ENCODE assay signal across 8 mouse cellular contexts in the genomic region with DNA sequence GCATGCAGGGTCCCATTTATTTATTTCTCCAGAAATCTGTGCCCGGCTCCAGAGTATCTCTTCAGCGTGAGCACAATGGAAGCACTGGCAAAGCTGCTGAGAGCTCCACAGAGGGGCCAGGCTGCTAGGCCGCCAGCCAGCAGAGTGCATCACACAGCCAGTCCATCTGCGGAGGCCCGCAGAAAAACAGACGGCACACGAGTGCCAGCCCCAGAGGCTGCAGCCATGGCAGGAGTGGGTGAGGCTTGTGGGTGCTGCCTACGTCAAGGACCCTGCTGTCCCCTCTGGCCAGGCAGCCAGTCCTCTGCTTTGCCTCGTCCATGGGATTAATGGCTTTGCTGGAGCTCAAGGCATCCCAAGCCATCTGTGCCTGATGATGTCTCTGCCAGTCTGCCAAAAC. TPM values are rescaled to one million over a fixed set of nuclear protein-coding genes. Genes with fewer than 3 reads are reported as not detected.
DNase-seq lines count a peak whose midpoint lies in the region; ATAC-seq and TF ChIP-seq lines count a peak whose summit lies in the region.

No protein-coding gene starts in this region.

- H3K9ac ChIP-seq in liver, embryonic 12.5 days, result no peak overlapping the region
- H3K9ac ChIP-seq in hindbrain, embryonic 14.5 days, result no peak overlapping the region
- H3K9ac ChIP-seq in neural tube, embryonic 15.5 days (replicated peaks), result no peak overlapping the region

- peaks cover 98% of the 10 kb centered on the region for H3K4me1 ChIP-seq in liver, embryonic 12.5 days
- peaks cover 99% of the 10 kb centered on the region for H3K4me1 ChIP-seq in hindbrain, embryonic 14.5 days (replicated peaks; ENCODE audit: control insufficient read depth, insufficient read depth, low read length)
- peaks cover 100% of the 10 kb centered on the region for H3K4me1 ChIP-seq in neural tube, embryonic 15.5 days

- no peak overlapping the region for H3K4me3 ChIP-seq in gastrocnemius, adult 2 months
- H3K4me3 ChIP-seq in liver, embryonic 12.5 days, result no peak overlapping the region
- no peak overlapping the region for H3K4me3 ChIP-seq in hindbrain, embryonic 14.5 days (replicated peaks; ENCODE audit: low read length)
- no peak overlapping the region for H3K4me3 ChIP-seq in neural tube, embryonic 15.5 days (replicated peaks)

- H3K27me3 ChIP-seq in liver, embryonic 12.5 days (replicated peaks), result no peaks in the 10 kb centered on the region
- H3K27me3 ChIP-seq in hindbrain, embryonic 14.5 days (ENCODE audit: control insufficient read depth, insufficient read depth, low read length), result no peaks in the 10 kb centered on the region
- no peaks in the 10 kb centered on the region for H3K27me3 ChIP-seq in neural tube, embryonic 15.5 days (replicated peaks)

- H3K27ac ChIP-seq in gastrocnemius, adult 2 months, result peak overlapping the region; percentile 92
- H3K27ac ChIP-seq in liver, embryonic 12.5 days, result peak overlapping the region; percentile 93; the same call in 1 of the 2 replicates
- H3K27ac ChIP-seq in hindbrain, embryonic 14.5 days, result peak overlapping the region; percentile 52
- H3K27ac ChIP-seq in neural tube, embryonic 15.5 days (replicated peaks), result peak overlapping the region; percentile 58

- intact Hi-C loops in gastrocnemius, adult 2 months (cut with DNase I), result loop anchor here (5.0 kb wide), 1 partner anchor 34 kb away; no protein-coding TSS in a partner anchor
- intact Hi-C loops in gastrocnemius, postnatal 36 days (cut with DNase I), result no loop called here

- no peak overlapping the region for H3K4me2 ChIP-seq in liver, embryonic 12.5 days
- H3K4me2 ChIP-seq in hindbrain, embryonic 14.5 days (replicated peaks), result no peak overlapping the region
- no peak overlapping the region for H3K4me2 ChIP-seq in neural tube, embryonic 15.5 days

- no peaks in the 10 kb centered on the region for H3K9me3 ChIP-seq in liver, embryonic 12.5 days (replicated peaks)
- no peaks in the 10 kb centered on the region for H3K9me3 ChIP-seq in hindbrain, embryonic 14.5 days (ENCODE audit: control insufficient read depth, low read length)
- no peaks in the 10 kb centered on the region for H3K9me3 ChIP-seq in neural tube, embryonic 15.5 days (replicated peaks)

- DNase-seq in gastrocnemius, adult 2 months, result peak; percentile 48
- DNase-seq in gastrocnemius, postnatal 36 days, result no peak
- DNase-seq in liver (no peak), adipocyte (ENCODE audit: low spot score) (no peak)
- peak; percentile 64 for DNase-seq in hindbrain, embryonic 14.5 days (ENCODE audit: low spot score)
- no peak for DNase-seq in urinary bladder, postnatal 4 days (ENCODE audit: low spot score in 2 of 2)

- TF ChIP-seq CTCF in gastrocnemius, adult 2 months (IDR thresholded peaks at IDR 0.05), result no peak

- WGBS in liver, embryonic 12.5 days (ENCODE audit: insufficient replicate concordance), result 78% methylated on average over 9 of the region's 9 CpGs
- 38% methylated on average over 9 of the region's 9 CpGs for WGBS in hindbrain, embryonic 14.5 days
- WGBS in neural tube, embryonic 15.5 days, result 32% methylated on average over 9 of the region's 9 CpGs

- ATAC-seq in liver, embryonic 12.5 days, result no peak
- peak; percentile 72 for ATAC-seq in hindbrain, embryonic 14.5 days (ENCODE audit: low FRiP score)
- ATAC-seq in neural tube, embryonic 15.5 days (ENCODE audit: low FRiP score), result peak; percentile 26; the same call in 1 of the 2 replicates

- peaks cover 4% of the 10 kb centered on the region; the same call in 1 of the 2 replicates for H3K36me3 ChIP-seq in liver, embryonic 12.5 days
- H3K36me3 ChIP-seq in hindbrain, embryonic 14.5 days (replicated peaks; ENCODE audit: control insufficient read depth, insufficient read depth), result no peaks in the 10 kb centered on the region
- no peaks in the 10 kb centered on the region for H3K36me3 ChIP-seq in neural tube, embryonic 15.5 days

RNA-seq across cellular contexts. Expression of a gene that starts 19.8 kb away (rescaled TPM):
- 10 to 100 TPM; 27.4 to 34.5 TPM for total RNA-seq in gastrocnemius, adult 2 months (2021)
- 10 to 100 TPM; 24.3 to 27.2 TPM for total RNA-seq in gastrocnemius, postnatal 36 days (2021)
- 9.1 and 10.2 TPM in 2 replicates for polyA plus RNA-seq in liver, embryonic 12.5 days (2016; fragmentation: Nextera tagmentation; extraction: Ambion mirVana)
- 70.0 and 70.6 TPM in 2 replicates for polyA plus RNA-seq in hindbrain, embryonic 14.5 days (2014; fragmentation: Nextera tagmentation; extraction: Ambion mirVana)
- polyA plus RNA-seq in neural tube, embryonic 15.5 days (2015; fragmentation: Nextera tagmentation; extraction: Ambion mirVana), result 51.1 and 54.7 TPM in 2 replicates

Comparison
In these comparisons a context has a peak if more than half of its experiments do, and no peak if none do; other contexts are left out.
1. DNase-seq: peak in gastrocnemius, adult 2 months (single experiment) and hindbrain, embryonic 14.5 days (single experiment); none in gastrocnemius, postnatal 36 days (0 of 2), liver (single experiment), adipocyte (single experiment) and urinary bladder, postnatal 4 days (0 of 2).
2. Peak in every context shown above with its lines, with median percentiles within 50 percentile points of each other: H3K27ac ChIP-seq.